Mouse (Mus musculus): ENCODE measurements at regions not wholly inside any gene's neighbourhood (a gene's known extent, or its start where the extent isn't known, plus 50 kb on each side); places are given as distances from the start of the nearest gene placed in this dataset.

DNA sequence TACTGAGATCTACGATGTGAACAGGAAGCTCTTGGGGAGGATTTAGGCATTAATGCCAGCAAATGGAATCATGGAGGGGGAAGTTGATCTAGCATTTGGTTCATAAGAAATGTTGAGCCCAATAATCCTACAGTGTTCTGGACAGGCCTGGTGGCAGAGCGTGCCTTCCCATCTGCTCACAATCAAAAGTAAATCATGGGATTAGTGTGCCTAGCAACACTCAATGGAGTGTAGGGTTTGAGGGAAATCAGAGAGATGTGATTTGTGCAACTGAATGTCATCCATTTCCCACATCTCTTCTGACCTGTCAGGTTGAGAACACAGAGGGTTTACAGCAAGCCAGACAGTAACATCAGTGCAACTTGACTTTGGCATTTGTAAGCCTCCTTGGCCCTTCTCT, 256.4 kb upstream of the Ano5 start:
- TF ChIP-seq POLR2A (IDR thresholded peaks at IDR 0.05; ENCODE audit: low read depth, low read length) (no peak), CTCF (IDR thresholded peaks at IDR 0.05; ENCODE audit: borderline replicate concordance, insufficient read depth, low read length) (no peak)

Data from embryonic fibroblast, embryonic 13.5 days (primary cell).